Mouse (Mus musculus) gastrocnemius, adult 2 months (tissue): Measurements from ENCODE around the gene Atg3. TPM values are rescaled to one million over a fixed set of nuclear protein-coding genes. Genes with fewer than 3 reads are reported as not detected.

Experiments
- DNase-seq: peaks from one replicate; pipeline ENCODE4 v3.0.0; 2022
- H3K27ac ChIP-seq: fragments of 200-600 bp; 2 replicates; pipeline ENCODE4 v1.8.1; 2022; ENCODE audit warnings: mild to moderate bottlenecking
- H3K4me3 ChIP-seq: fragments of 200-600 bp; 2 replicates; pipeline ENCODE4 v1.8.1; 2022; ENCODE audit warnings: mild to moderate bottlenecking, moderate library complexity
- CTCF ChIP-seq: fragments of 200-600 bp; IDR thresholded peaks from 2 replicates; pipeline ENCODE4 v1.8.1; 2022; ENCODE audit warnings: antibody characterized with exemption, mild to moderate bottlenecking, moderate library complexity
- intact Hi-C: fragments of 180-260 bp; cut with DNase I; formaldehyde crosslinking; loops from one replicate; pipeline ENCODE4 v1.15.1; 2025
- long read RNA-seq, 2 experiments: library from polyadenylated mRNA; stranded (forward); transcript quantifications; one replicate each; pipeline ENCODE4 v2.0.0; 2021
- total RNA-seq, 2 experiments: library from RNA; stranded (reverse); gene quantifications; 2 replicates each; pipeline ENCODE4 v1.2.3; 2021

The Atg3 gene
- 10 to 100 TPM; 21.4 to 22.4 TPM for total RNA-seq
- long read RNA-seq, experiment 1, transcript Atg3-201 (12 exons, 2,057 nt) = major isoform, 57 of 69 reads
- long read RNA-seq, experiment 1, partial matches to known transcripts = 12 of 69 reads
- long read RNA-seq, experiment 1, other reads (novel, unspliced or antisense) = 0 of 69 reads
- long read RNA-seq, experiment 2, transcript Atg3-201 (12 exons, 2,057 nt) = major isoform, 61 of 77 reads
- long read RNA-seq, experiment 2, partial matches to known transcripts = 12 of 77 reads
- long read RNA-seq, experiment 2, other reads (novel, unspliced or antisense) = 4 of 77 reads

GRCm38 (mm10) chr16:45158522-45159388 lies at the start of gene Atg3, which contains the start of gene Slc35a5:
Atg3 (plus strand) TSS chr16:45158785.
Slc35a5 (minus strand) TSS chr16:45158706.
- Histone ChIP-seq H3K27ac (peak within 1 kb of the TSS; percentile 97), H3K4me3 (peak within 1 kb of the TSS; percentile 80)
- peak; percentile 97 for DNase-seq
- intact Hi-C loops = loop anchor here (5.0 to 10.0 kb wide), 2 partner anchors 66 to 414 kb away; partner anchors contain the start of genes Ccdc80 and Gtpbp8
- no peak for TF ChIP-seq CTCF

GRCm38 (mm10) chr16:45110498-45110897 lies 48.1 kb upstream of the Atg3 start:
- H3K4me3 ChIP-seq = no peak overlapping the region
- H3K27ac ChIP-seq = peak overlapping the region; percentile 12
- no peak for TF ChIP-seq CTCF
- intact Hi-C loops = no loop called here
- DNase-seq = peak; percentile 77

GRCm38 (mm10) chr16:45117200-45117599 lies 41.4 kb upstream of the Atg3 start:
- H3K27ac ChIP-seq = no peak overlapping the region
- no peak for TF ChIP-seq CTCF
- intact Hi-C loops = no loop called here
- no peak for DNase-seq
- no peak overlapping the region for H3K4me3 ChIP-seq

- intact Hi-C loops = no loop called here
- TF ChIP-seq CTCF = no peak
These were observed 39.8 kb upstream of the Atg3 start for GRCm38 (mm10) chr16:45118760-45119159.

GRCm38 (mm10) chr16:45120844-45121425 lies 37.6 kb upstream of the Atg3 start:
- intact Hi-C loops = loop anchor here (10.0 kb wide), 1 partner anchor 356 kb away; the partner anchor contains the start of gene Cd200r1
- peak; percentile 80 for DNase-seq
- Histone ChIP-seq H3K4me3 (no peak overlapping the region), H3K27ac (peak overlapping the region; percentile 58)
- no peak for TF ChIP-seq CTCF

More at GRCm38 (mm10) chr16:45118760-45119159, 39.8 kb upstream of the Atg3 start:
- DNase-seq = no peak
- H3K4me3 ChIP-seq = no peak overlapping the region
- no peak overlapping the region for H3K27ac ChIP-seq

GRCm38 (mm10) chr16:45122571-45122970 lies 36.0 kb upstream of the Atg3 start:
- intact Hi-C loops = loop anchor here (10.0 kb wide), 1 partner anchor 358 kb away; the partner anchor contains the start of gene Cd200r1
- no peak for DNase-seq
- peak; percentile 64 for TF ChIP-seq CTCF

GRCm38 (mm10) chr16:45124230-45125203 lies 34.1 kb upstream of the Atg3 start:
- intact Hi-C loops = loop anchor here (10.0 kb wide), 1 partner anchor 360 kb away; the partner anchor contains the start of gene Cd200r1
- DNase-seq = no peak
- Histone ChIP-seq H3K4me3 (no peak overlapping the region), H3K27ac (no peak overlapping the region)
- no peak for TF ChIP-seq CTCF

More at GRCm38 (mm10) chr16:45122571-45122970, 36.0 kb upstream of the Atg3 start:
- Histone ChIP-seq H3K4me3 (no peak overlapping the region), H3K27ac (peak overlapping the region; percentile 58)

- no peak for TF ChIP-seq CTCF
- no peak overlapping the region for H3K27ac ChIP-seq
- DNase-seq = no peak
- H3K4me3 ChIP-seq = no peak overlapping the region
- intact Hi-C loops = loop anchor here (10.0 kb wide), 1 partner anchor 363 kb away; the partner anchor contains the start of gene Cd200r1
These were observed 30.5 kb upstream of the Atg3 start for GRCm38 (mm10) chr16:45127936-45128710.

- H3K27ac ChIP-seq = no peak overlapping the region
- TF ChIP-seq CTCF = peak; percentile 25; the same call in 1 of the 2 replicates
- H3K4me3 ChIP-seq = no peak overlapping the region
- no peak for DNase-seq
- intact Hi-C loops = no loop called here
These were observed 16.9 kb upstream of the Atg3 start for GRCm38 (mm10) chr16:45141711-45142110.

GRCm38 (mm10) chr16:45142565-45142964 lies 16.0 kb upstream of the Atg3 start:
- intact Hi-C loops = no loop called here
- no peak overlapping the region for H3K27ac ChIP-seq
- H3K4me3 ChIP-seq = no peak overlapping the region
- no peak for DNase-seq
- TF ChIP-seq CTCF = peak; percentile 23; the same call in 1 of the 2 replicates
